ENCODE assay signal across 9 mouse cellular contexts in the genomic region with DNA sequence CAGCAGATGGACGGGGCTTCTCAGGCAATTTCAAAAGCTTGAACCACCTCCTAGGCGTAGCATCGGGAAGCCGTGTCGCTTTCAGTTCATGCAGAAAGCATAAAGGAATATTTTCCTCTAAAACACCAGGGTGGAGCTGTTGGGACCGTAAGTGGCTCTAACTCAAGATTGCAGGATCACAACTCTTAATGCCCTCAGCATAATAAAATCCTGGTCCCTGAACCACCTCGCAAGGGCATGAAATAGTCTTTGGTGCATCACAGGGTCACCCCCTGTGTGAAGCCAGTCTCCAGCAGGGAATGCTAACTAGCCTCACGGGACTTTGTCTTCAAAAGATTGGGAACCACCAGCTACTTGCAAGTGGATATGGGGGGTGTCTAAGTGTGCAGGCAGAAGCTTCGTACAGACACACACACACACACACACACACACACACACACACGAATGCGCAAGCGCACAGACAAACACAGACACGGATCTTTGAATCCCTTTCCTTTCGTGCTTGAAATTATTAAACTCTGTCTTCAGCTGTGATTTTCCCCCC. TPM values are rescaled to one million over a fixed set of nuclear protein-coding genes. Genes with fewer than 3 reads are reported as not detected.
DNase-seq lines count a peak whose midpoint lies in the region; ATAC-seq lines count a peak whose summit lies in the region.
"Had no signal": no experiment of that assay in that cellular context is flagged by ENCODE, and none has a peak within 500 bp of the region (broad histone marks: within the 10 kb centered on the region; RNA-seq: fewer than 3 reads in every experiment).

A gene (minus strand): TSS at position 104 of the 544 bp plus-strand sequence.

- DNase-seq in cerebellum, adult 9-10 months = peak; percentile 37
- DNase-seq in frontal cortex, postnatal 10 days (ENCODE audit: low spot score in 2 of 2) = peak; percentile 52 to 59
- peak; percentile 79 for DNase-seq in intestine, embryonic 14.5 days (ENCODE audit: low spot score)
- peak; percentile 54 for DNase-seq in left cerebral cortex, postnatal 4 days
- DNase-seq in midbrain, embryonic 11.5 days (ENCODE audit: low spot score, missing footprints) = peak; percentile 96
- DNase-seq in right cerebral cortex, postnatal 4 days = peak; percentile 67

- peak within 1 kb of the TSS; percentile 48 for H3K9ac ChIP-seq in intestine, embryonic 14.5 days (ENCODE audit: low read length)
- peak within 1 kb of the TSS; percentile 10 for H3K9ac ChIP-seq in midbrain, embryonic 11.5 days (ENCODE audit: low read length)

- no peaks in the 10 kb centered on the region for H3K36me3 ChIP-seq in erythroblast, embryonic 14.5 days (ENCODE audit: control insufficient read depth)
- no peaks in the 10 kb centered on the region for H3K36me3 ChIP-seq in intestine, embryonic 14.5 days (ENCODE audit: control insufficient read depth, insufficient read depth, low read length)
- no peaks in the 10 kb centered on the region for H3K36me3 ChIP-seq in midbrain, embryonic 11.5 days (ENCODE audit: control insufficient read depth, insufficient read depth, low read length)

- ATAC-seq in erythroblast, adult 5-6 weeks (replicated peaks; ENCODE audit: low FRiP score, poor library complexity, severe bottlenecking) = no peak
- no peak for ATAC-seq in intestine, embryonic 14.5 days (replicated peaks; ENCODE audit: low FRiP score, low TSS enrichment, low read depth)
- no peak for ATAC-seq in midbrain, embryonic 11.5 days (ENCODE audit: low FRiP score)

- peaks cover 9% of the 10 kb centered on the region for H3K4me1 ChIP-seq in erythroblast, embryonic 14.5 days (ENCODE audit: control insufficient read depth)
- 0 out of 2 replicates have a peak, but pooled peaks cover 4% of the 10 kb centered on the region for H3K4me1 ChIP-seq in intestine, embryonic 14.5 days (replicated peaks; ENCODE audit: control insufficient read depth, insufficient read depth, low read length)
- peaks cover 13% of the 10 kb centered on the region for H3K4me1 ChIP-seq in midbrain, embryonic 11.5 days (ENCODE audit: control insufficient read depth, insufficient read depth, low read length)

- H3K27ac ChIP-seq in intestine, embryonic 14.5 days (ENCODE audit: low read depth) = peak within 1 kb of the TSS; percentile 73
- no peak within 1 kb of the TSS for H3K27ac ChIP-seq in midbrain, embryonic 11.5 days (ENCODE audit: low read depth, low read length)

- intact Hi-C loops in left cerebral cortex, postnatal 4 days (cut with DNase I) = loop anchor here (5.0 kb wide), 3 partner anchors 142 to 1137 kb away; no protein-coding TSS in a partner anchor

- peaks cover 52% of the 10 kb centered on the region for H3K27me3 ChIP-seq in erythroblast, embryonic 14.5 days (ENCODE audit: control insufficient read depth)
- peaks cover 5% of the 10 kb centered on the region; the same call in 1 of the 2 replicates for H3K27me3 ChIP-seq in intestine, embryonic 14.5 days (replicated peaks; ENCODE audit: control insufficient read depth, insufficient read depth, low read length)
- H3K27me3 ChIP-seq in midbrain, embryonic 11.5 days (ENCODE audit: control insufficient read depth, insufficient read depth, low read length) = peaks cover 15% of the 10 kb centered on the region

- peaks cover 3% of the 10 kb centered on the region; the same call in 1 of the 2 replicates for H3K9me3 ChIP-seq in erythroblast, embryonic 14.5 days (ENCODE audit: control insufficient read depth, low read length)
- H3K9me3 ChIP-seq in intestine, embryonic 14.5 days (ENCODE audit: control insufficient read depth, low read length) = no peaks in the 10 kb centered on the region
- H3K9me3 ChIP-seq in midbrain, embryonic 11.5 days (ENCODE audit: control insufficient read depth, low read length) = no peaks in the 10 kb centered on the region

- peak within 1 kb of the TSS; percentile 94 for H3K4me2 ChIP-seq in intestine, embryonic 14.5 days (ENCODE audit: low read length)
- H3K4me2 ChIP-seq in midbrain, embryonic 11.5 days = peak within 1 kb of the TSS; percentile 79

- H3K4me3 ChIP-seq in erythroblast, embryonic 14.5 days (replicated peaks) = peak within 1 kb of the TSS; percentile 51
- H3K4me3 ChIP-seq in intestine, embryonic 14.5 days (ENCODE audit: low read depth, low read length) = peak within 1 kb of the TSS; percentile 68
- peak within 1 kb of the TSS; percentile 44 for H3K4me3 ChIP-seq in midbrain, embryonic 11.5 days (ENCODE audit: low read depth, low read length)

- WGBS in intestine, embryonic 14.5 days = 1% methylated on average over 14 of the region's 14 CpGs
- WGBS in midbrain, embryonic 11.5 days = 1% methylated on average over 14 of the region's 14 CpGs

RNA-seq across cellular contexts. Expression of the gene that starts here (rescaled TPM):
- polyA plus RNA-seq in erythroblast, embryonic 14.5 days (2012) = 0.01 TPM in 2 replicates
- total RNA-seq in erythroblast, adult 5-6 weeks (2015; ENCODE audit: low replicate concordance) = 10.4 and 18.8 TPM in 2 replicates
- 6.9 and 11.0 TPM in 2 replicates for total RNA-seq in erythroblast, adult 5-6 weeks (2017; ENCODE audit: low replicate concordance)
- 43.9 and 47.0 TPM in 2 replicates for polyA plus RNA-seq in intestine, embryonic 14.5 days (2014; fragmentation: Nextera tagmentation; extraction: Ambion mirVana)
- total RNA-seq in left cerebral cortex, postnatal 4 days (2021) = 100 to 1,000 TPM; 147 to 150 TPM
- 44.2 and 51.5 TPM in 2 replicates for polyA plus RNA-seq in midbrain, embryonic 11.5 days (2014; fragmentation: Nextera tagmentation; extraction: Ambion mirVana)
- total RNA-seq: MEL had no signal

Comparison
In these comparisons a context has a peak if more than half of its experiments do, and no peak if none do; other contexts are left out.
1. RNA of the gene that starts here (total RNA-seq): 147 to 150 TPM in left cerebral cortex, postnatal 4 days; 6.9 to 18.8 TPM in erythroblast, adult 5-6 weeks; every median in the first group is over 4 times any median in the second.
2. RNA of the gene that starts here (polyA plus RNA-seq): 43.9 to 47.0 TPM in intestine, embryonic 14.5 days and 44.2 to 51.5 TPM in midbrain, embryonic 11.5 days; 0.01 TPM in erythroblast, embryonic 14.5 days; every median in the first group is over 10 times any median in the second.
3. DNase-seq: peak in every context shown above with its lines; median percentile 96 in midbrain, embryonic 11.5 days; 79 in intestine, embryonic 14.5 days; 67 in right cerebral cortex, postnatal 4 days; 56 in frontal cortex, postnatal 10 days; 54 in left cerebral cortex, postnatal 4 days; 37 in cerebellum, adult 9-10 months.
4. Peak in every context shown above with its lines, with median percentiles within 50 percentile points of each other: H3K4me3 ChIP-seq.